Mouse (Mus musculus): ENCODE data around the gene Rdm1.

The Rdm1 gene

DNA sequence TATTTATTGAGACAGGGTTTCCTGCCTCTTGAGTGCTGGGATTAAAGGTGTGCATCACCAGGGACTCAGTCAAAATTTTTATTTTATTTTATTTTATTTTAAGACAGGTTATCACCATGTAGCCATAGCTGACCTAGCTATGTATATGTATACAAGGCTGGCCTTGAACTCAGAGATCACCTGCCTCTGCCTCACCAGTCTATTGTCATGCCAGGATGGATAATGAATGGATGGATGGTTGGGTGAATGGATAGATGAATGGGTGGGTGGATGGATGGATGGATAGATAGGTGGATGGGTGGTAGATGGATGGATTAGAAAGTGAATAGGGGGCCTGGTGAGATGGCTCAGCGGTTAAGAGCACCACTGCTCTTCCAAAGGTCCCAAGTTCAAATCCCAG is 55.0 kb downstream of the Rdm1 start:
- DNase-seq (ENCODE audit: low spot score), result no peak

DNA sequence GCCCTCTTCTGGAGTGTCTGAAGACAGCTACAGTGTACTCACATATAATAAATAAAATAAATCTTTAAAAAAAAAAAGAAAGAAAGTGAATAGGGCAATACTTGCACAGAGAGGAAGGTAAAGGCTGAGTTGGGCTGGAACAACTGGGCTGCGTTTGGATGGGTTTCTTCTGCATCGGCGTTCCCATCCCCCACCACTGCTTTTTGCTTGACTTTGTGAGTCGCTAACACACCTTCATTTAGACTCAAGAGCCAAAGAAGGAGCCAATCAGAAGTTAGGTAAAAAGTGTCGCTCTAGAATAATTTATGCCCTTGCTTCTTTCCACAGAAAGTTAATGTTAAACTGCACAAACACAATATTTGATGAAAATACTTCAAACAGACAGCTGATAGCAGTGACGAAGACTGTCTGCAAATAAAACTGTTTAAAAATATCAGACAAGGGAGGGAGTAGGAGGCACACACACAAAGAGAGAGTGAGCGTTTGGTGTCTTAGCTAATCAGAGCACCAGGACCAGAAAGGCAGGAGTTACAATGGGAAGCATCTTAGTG is 55.5 kb downstream of the Rdm1 start:
- DNase-seq (ENCODE audit: low spot score), result no peak
